Mouse (Mus musculus): ENCODE measurements around the gene Smad5.

DNA sequence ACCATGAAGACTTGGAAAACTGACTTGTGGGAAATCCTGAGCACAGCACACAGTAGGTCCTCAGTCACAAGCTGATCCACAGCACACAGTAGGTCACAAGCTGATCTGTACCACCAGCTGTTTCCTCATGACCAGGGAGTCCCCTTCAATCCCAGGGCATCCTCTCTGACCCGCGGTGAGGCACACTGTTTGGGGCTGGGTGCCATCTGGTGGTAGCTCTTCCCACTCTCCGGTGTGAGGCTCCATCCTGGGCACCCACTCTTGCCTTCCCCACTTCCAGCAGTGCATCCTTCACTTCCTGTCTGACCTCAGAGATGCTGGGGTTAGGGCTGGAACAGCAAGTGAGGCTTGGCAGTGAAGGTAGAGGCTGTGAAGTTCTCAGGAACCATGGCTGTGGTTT lies 69.8 kb downstream of the Smad5 start:
- TF ChIP-seq POLR2A (IDR thresholded peaks at IDR 0.05; ENCODE audit: extremely low read depth, insufficient read depth, low read length) (no peak), CTCF (IDR thresholded peaks at IDR 0.05; ENCODE audit: extremely low read depth, insufficient read depth, low read length) (0 out of 2 replicates have a peak, but pooled peaks have one; percentile 9)

Data from cortical plate, adult 2 months (tissue).